Mouse (Mus musculus) NIH3T3 (cell line): ENCODE measurements around the gene Nelfa.

Experiments used
- DNase-seq: peaks from one replicate; pipeline ENCODE4 v3.0.0-alpha.2; 2012; ENCODE audit warnings: low read depth

Nelfa gene

GRCm38 (mm10) chr5:33936120-33936707 lies at the start of gene Nelfa:
Nelfa (minus strand) TSS chr5:33936413.
- peak; percentile 99 for DNase-seq

GRCm38 (mm10) chr5:33983309-33984121 lies 47.3 kb upstream of the Nelfa start, which contains the start of gene Gm1673:
Gm1673 (plus strand) TSS chr5:33983433.
- DNase-seq: peak; percentile 87

GRCm38 (mm10) chr5:33982731-33983259 lies 46.6 kb upstream of the Nelfa start:
- peak; percentile 39 for DNase-seq

- DNase-seq: no peak
Measured at GRCm38 (mm10) chr5:33976267-33976666, 40.1 kb upstream of the Nelfa start.

DNA sequence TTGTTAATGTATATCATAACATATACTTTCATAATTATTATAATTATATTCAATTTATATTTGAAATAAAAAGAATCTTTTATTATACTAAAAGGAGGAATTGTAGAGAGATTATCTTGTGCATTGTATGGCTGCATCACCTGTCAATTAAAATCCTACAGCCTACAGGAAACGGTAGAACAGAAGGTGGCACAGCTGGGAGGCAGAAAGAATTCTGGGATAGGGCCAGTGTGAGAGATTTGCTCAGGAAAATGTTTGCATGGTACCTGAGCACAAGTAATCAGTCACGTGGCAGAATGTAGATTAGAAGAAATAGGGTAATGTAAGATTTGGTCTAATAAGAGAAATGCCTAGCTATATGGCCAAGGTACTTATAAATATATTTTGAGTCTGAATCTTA lies 38.5 kb upstream of the Nelfa start:
- DNase-seq: no peak

GRCm38 (mm10) chr5:33959382-33959781 lies 23.2 kb upstream of the Nelfa start:
- no peak for DNase-seq

- peak; percentile 87 for DNase-seq
Measured at GRCm38 (mm10) chr5:33955868-33956267, 19.7 kb upstream of the Nelfa start.

GRCm38 (mm10) chr5:33954354-33954753 lies 18.1 kb upstream of the Nelfa start:
- peak; percentile 55 for DNase-seq

- DNase-seq: no peak
Measured at GRCm38 (mm10) chr5:33953471-33954185, 17.4 kb upstream of the Nelfa start.

DNA sequence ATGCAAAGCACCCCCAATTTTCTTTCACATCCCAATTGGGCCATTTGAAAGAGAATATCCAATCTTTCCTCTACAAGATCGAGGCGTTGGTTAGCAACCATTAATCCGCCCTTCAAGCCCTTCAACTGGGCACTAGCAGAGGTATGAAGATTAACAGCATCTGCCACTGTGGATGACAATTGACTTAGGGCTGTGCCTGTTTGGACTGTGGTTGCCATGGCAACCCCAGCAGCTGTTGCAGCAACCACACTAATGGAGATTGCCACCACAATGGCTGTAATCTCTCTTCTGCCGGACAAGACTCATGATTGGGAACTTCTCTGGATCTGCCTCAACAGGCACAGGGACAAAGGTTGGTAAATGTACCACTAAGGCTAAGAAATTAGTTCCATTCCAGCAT lies 12.1 kb upstream of the Nelfa start:
- DNase-seq: no peak

DNA sequence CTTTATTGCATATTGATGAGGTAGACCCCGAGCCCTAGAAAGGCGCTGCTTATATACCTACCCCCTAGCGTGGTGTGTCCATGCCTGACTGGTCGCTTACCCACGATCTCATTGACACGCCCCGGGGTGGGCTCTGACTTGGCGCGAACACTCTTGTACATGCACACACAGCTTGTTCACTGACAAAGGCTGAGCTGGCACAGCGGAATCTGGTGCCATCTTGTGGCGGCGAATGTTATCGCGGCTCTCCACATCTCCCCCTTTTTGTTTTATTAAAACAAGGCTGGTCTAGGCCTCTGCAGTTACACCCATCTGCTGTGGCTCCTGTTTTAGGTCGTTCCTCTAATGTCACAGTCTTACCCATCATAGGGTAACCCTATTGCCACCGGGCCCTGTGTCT lies 10.8 kb upstream of the Nelfa start:
- DNase-seq: peak; percentile 17

DNA sequence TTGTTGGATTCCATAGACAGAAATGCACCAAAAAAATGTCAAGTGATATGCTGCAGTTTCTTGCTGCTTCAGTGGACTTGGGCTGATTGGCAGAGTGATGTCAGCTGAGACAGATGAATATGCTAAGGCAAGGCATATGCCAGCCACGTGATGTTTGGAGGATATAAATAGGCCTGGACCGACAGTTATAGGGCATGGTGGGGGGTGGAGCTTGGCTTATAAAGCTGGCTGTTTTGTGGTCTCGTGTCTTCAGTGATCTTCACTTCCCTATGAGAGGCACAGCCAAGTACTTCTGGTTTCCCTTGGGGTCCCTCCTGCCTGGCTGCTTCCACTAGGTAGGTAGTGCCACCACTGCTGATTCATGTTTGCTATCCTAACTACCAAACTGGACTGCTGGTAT lies 2.2 kb upstream of the Nelfa start:
- DNase-seq: peak; percentile 64

DNA sequence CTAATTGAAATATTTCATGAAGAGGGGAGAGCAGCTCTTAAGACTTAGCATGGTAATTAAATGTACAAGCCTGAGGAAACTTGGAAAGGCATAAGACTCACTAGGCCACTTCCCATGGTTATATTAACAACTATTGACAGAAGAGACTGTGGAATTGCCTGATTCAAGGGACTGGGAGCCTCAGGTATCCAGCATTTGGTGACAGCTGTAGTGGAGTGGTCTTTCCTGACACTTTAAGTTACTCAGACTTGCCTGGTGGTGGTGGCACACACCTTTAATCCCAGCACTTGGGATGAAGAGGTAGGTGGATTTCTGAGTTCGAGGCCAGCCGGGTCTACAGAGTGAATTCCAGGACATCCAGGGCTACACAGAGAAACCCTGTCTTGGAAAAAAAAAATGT lies 1.0 kb upstream of the Nelfa start:
- DNase-seq: no peak

- DNase-seq: no peak
Measured at GRCm38 (mm10) chr5:33935700-33936111, 507 bp downstream of the Nelfa start.

- no peak for DNase-seq
Measured at GRCm38 (mm10) chr5:33934877-33935276, 1.3 kb downstream of the Nelfa start.

GRCm38 (mm10) chr5:33934081-33934480 lies 2.1 kb downstream of the Nelfa start:
- no peak for DNase-seq

GRCm38 (mm10) chr5:33932413-33932812 lies 3.8 kb downstream of the Nelfa start:
- no peak for DNase-seq

GRCm38 (mm10) chr5:33926170-33926569 lies 10.0 kb downstream of the Nelfa start:
- no peak for DNase-seq

DNA sequence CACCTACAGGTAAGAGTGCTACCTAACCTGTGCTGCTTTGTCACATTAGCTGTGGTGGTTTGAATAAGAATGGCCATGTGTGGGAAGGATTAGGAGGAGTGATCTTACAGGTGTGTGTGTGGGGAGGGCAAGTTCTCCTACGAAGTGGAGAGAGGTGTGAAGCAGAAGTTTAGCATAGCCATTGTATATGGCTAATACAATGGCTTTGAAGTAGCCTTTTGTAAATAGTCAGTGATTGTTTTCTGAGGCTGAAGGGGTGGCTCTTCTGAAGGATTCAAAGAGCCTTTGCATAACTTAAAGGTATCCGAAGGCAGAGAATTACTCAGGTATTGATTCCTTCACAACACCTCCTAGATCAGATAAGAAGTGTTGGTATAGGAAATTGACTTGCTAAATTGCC lies 13.6 kb downstream of the Nelfa start:
- DNase-seq: no peak

DNA sequence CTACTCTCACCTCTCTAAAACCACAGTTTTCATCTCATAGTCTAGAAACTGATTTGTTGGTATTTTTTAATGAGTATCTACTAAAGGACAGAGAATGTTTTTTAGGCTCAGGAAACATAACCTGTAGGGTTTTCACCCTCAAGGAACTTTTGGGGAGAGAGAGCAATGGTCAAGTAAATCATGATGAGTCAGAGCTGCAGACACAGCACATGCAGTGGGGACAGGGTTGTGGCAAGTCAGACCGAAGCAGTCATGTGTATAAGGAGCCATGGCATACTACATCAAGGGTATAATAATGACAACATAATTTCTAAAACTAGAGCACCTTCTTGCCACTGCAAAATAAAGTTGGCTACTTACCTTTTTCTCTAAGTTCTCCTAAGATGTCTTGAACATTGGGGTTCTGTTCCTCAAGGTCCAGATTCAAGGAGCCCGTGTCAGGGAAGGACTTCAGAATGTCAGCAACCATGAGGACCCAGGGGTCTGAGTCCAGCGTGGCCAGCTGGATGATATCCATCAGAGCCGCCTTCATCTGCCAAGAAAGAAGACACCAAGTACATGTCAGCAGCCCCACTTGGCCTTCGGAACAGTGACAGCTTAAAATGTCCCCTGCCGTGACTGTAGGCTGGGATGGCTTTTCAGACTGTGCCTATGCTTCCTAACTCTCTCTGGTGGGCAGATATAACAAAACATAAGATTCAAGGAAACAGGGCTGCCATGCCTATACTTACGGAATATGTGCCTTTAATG lies 14.6 kb downstream of the Nelfa start:
- DNase-seq: no peak

- no peak for DNase-seq
Measured at GRCm38 (mm10) chr5:33920924-33921323, 15.3 kb downstream of the Nelfa start.

GRCm38 (mm10) chr5:33920037-33920436 lies 16.2 kb downstream of the Nelfa start:
- no peak for DNase-seq
